Mouse (Mus musculus): ENCODE measurements around the gene Mcoln2.
"Not testable (repeated sequence)": the region's sequence is repeated elsewhere in the genome, so short reads cannot be mapped to it uniquely, and the experiment has no call there.

Gene Mcoln2

GRCm38 (mm10) chr3:146192507-146192906, 42.9 kb downstream of the Mcoln2 start:
- no peak for DNase-seq

- DNase-seq, result no peak
Measured at GRCm38 (mm10) chr3:146195153-146195552, 45.5 kb downstream of the Mcoln2 start.

- DNase-seq, result no peak
Measured at GRCm38 (mm10) chr3:146196301-146196700, 46.7 kb downstream of the Mcoln2 start.

GRCm38 (mm10) chr3:146196780-146197743, 47.4 kb downstream of the Mcoln2 start:
- DNase-seq, result peak; percentile 59 to 79

GRCm38 (mm10) chr3:146197785-146198184, 48.2 kb downstream of the Mcoln2 start:
- DNase-seq, result no peak

GRCm38 (mm10) chr3:146198803-146199481, 49.3 kb downstream of the Mcoln2 start:
- DNase-seq, result no peak

- no peak for DNase-seq
Measured at GRCm38 (mm10) chr3:146199486-146199885, 49.9 kb downstream of the Mcoln2 start.

GRCm38 (mm10) chr3:146204375-146204774, 54.7 kb downstream of the Mcoln2 start:
- DNase-seq, result no peak

- no peak for DNase-seq
Measured at GRCm38 (mm10) chr3:146205305-146205704, 55.7 kb downstream of the Mcoln2 start.

GRCm38 (mm10) chr3:146206635-146207034, 57.0 kb downstream of the Mcoln2 start:
- no peak for DNase-seq

- DNase-seq, result no peak
Measured at GRCm38 (mm10) chr3:146207440-146207839, 57.8 kb downstream of the Mcoln2 start.

GRCm38 (mm10) chr3:146209759-146210158, 60.1 kb downstream of the Mcoln2 start:
- DNase-seq, result not testable (repeated sequence)

GRCm38 (mm10) chr3:146211141-146211747, 61.6 kb downstream of the Mcoln2 start:
- peak; percentile 15 to 50 for DNase-seq

GRCm38 (mm10) chr3:146211964-146212363, 62.3 kb downstream of the Mcoln2 start:
- no peak for DNase-seq

GRCm38 (mm10) chr3:146213336-146213735, 63.7 kb downstream of the Mcoln2 start:
- DNase-seq, result no peak

GRCm38 (mm10) chr3:146216561-146216960, 66.9 kb downstream of the Mcoln2 start:
- no peak for DNase-seq

- DNase-seq, result peak; percentile 88 to 93
Measured at GRCm38 (mm10) chr3:146220776-146221486, 71.3 kb downstream of the Mcoln2 start, which contains the start of gene Lpar3. Gene Lpar3, plus strand, starts transcription at chr3:146220963.

GRCm38 (mm10) chr3:146224271-146224670, 74.6 kb downstream of the Mcoln2 start:
- peak; percentile 70 to 76 for DNase-seq

- DNase-seq, result no peak
Measured at GRCm38 (mm10) chr3:146225061-146225761, 75.6 kb downstream of the Mcoln2 start.

- DNase-seq, result no peak
Measured at GRCm38 (mm10) chr3:146227427-146227826, 77.8 kb downstream of the Mcoln2 start.

GRCm38 (mm10) chr3:146228559-146229310, 79.1 kb downstream of the Mcoln2 start:
- no peak for DNase-seq

All from kidney, postnatal 25 days (tissue).